ENCODE assay signal across 10 mouse cellular contexts in genomic region chr8:8231308-8231985, GRCm38 (mm10).
DNase-seq lines count a peak whose midpoint lies in the region; TF ChIP-seq lines count a peak whose summit lies in the region.
"Had no signal": no experiment of that assay in that cellular context is flagged by ENCODE, and none has a peak within 500 bp of the region (broad histone marks: within the 10 kb centered on the region; RNA-seq: fewer than 3 reads in every experiment).

No protein-coding gene starts in this region.

- no peak for TF ChIP-seq CTCF in layer of hippocampus, adult 2 months (conservative IDR thresholded peaks at IDR 0.05)

- no peak overlapping the region for H3K4me3 ChIP-seq in layer of hippocampus, adult 2 months
- H3K4me3 ChIP-seq: limb, embryonic 12.5 days had no signal

- peak overlapping the region; percentile 73 for H3K27ac ChIP-seq in layer of hippocampus, adult 2 months
- H3K27ac ChIP-seq: limb, embryonic 12.5 days; macrophage had no signal

- DNase-seq in layer of hippocampus, adult 2 months (ENCODE audit: low spot score in 2 of 2): peak in 1 of 2 experiments; percentile 42
- no peak for DNase-seq in layer of hippocampus, postnatal 25 days (ENCODE audit: extremely low spot score in 1 of 2, low spot score in 1 of 2)
- DNase-seq in brain, embryonic 18.5 days (ENCODE audit: low read depth, low spot score): peak; percentile 50
- DNase-seq in cerebellum, postnatal 25 days: peak; percentile 47 to 71
- peak; percentile 21 for DNase-seq in lung, postnatal 14 days
- DNase-seq in adrenal gland, adult (ENCODE audit: inconsistent age in 2 of 2, low spot score in 1 of 2): no peak
- no peak for DNase-seq in embryo, embryonic 10.5 days (ENCODE audit: low spot score)
- DNase-seq in thymus, postnatal 10 days (ENCODE audit: low spot score in 2 of 2): no peak

Comparison
In these comparisons a context has a peak if more than half of its experiments do, and no peak if none do; other contexts are left out.
1. DNase-seq: peak in brain, embryonic 18.5 days (single experiment), cerebellum, postnatal 25 days (2 of 2) and lung, postnatal 14 days (single experiment); none in layer of hippocampus, postnatal 25 days (0 of 2), adrenal gland, adult (0 of 2), embryo, embryonic 10.5 days (single experiment) and thymus, postnatal 10 days (0 of 2).